Mouse (Mus musculus): ENCODE results near the gene Smim24. TPM values are rescaled to one million over a fixed set of nuclear protein-coding genes. Genes with fewer than 3 reads are reported as not detected.
A peak's percentile ranks its signal among the peaks of the same experiment; 100 is the strongest.

Smim24 gene
- polyA plus RNA-seq, 1 experiment from 2014 or later = 1,233 TPM

DNA sequence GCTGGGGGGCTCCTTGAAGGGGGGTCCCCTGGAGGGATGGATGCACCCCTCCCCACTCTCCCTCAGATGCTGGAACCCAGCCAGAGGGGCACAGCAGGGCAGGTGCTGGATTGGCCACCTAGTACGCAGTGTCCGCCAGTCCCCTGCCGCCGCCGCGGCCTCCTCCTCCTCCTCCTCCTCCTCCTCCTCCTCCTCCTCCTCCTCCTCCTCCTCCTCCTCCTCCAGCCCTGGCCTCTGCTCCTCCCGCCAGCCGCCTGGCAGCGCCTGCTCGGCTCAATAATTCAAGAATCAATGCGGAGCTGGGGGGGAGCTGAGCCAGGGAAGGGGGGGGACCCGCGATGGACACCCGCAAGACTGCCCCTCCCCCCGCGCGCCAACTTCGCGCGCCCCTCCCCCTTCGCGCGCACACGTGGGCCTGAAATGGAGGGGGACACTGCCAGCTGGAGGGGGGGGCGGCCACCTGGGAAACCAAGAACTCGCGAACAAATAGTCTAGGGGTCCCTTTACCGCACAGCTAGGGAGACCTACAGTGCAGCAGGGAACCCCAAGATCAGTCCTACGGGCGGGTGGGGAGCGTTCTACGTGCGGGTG lies 33.3 kb downstream of the Smim24 start:
- 3% methylated on average over 22 of the region's 33 CpGs for WGBS
- Histone ChIP-seq H3K27ac (ENCODE audit: low read depth, low read length) (no peak overlapping the region), H3K36me3 (ENCODE audit: control insufficient read depth, insufficient read depth) (no peaks in the 10 kb centered on the region), H3K4me2 (replicated peaks; ENCODE audit: low read depth) (peak overlapping the region; percentile 72), H3K9ac (ENCODE audit: low read depth, low read length) (peak overlapping the region; percentile 44), H3K9me3 (ENCODE audit: control insufficient read depth) (no peaks in the 10 kb centered on the region), H3K4me3 (ENCODE audit: low read depth, low read length) (peak overlapping the region; percentile 50), H3K4me1 (replicated peaks; ENCODE audit: control insufficient read depth, insufficient read depth, low read length) (0 out of 2 replicates have a peak, but pooled peaks cover 4% of the 10 kb centered on the region), H3K27me3 (replicated peaks; ENCODE audit: control insufficient read depth, insufficient read depth, low read length) (peaks cover 20% of the 10 kb centered on the region)
- TF ChIP-seq CTCF (IDR thresholded peaks at IDR 0.05; ENCODE audit: low read depth) = no peak
- no peak for ATAC-seq

DNA sequence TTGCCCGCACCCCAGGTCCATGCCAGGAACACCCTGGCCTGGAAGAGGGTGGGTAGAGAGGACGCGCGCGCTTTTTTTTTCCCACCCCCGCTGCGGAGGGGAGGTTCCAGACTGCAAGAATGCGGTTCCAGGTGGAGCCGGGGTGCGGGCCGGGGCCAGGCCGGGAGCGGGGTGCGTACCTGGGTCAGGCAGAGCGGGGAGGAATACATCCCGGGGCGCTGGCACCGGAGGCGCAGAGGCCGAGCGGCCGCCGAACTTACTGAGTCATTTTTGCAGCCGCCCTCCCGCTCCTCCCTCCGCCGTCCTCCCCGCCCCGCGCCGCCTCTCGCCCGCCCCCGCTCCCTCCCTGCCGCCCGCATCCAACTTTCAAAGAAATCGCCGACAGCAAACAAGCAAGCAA lies 34.0 kb downstream of the Smim24 start:
- no peak for ATAC-seq
- peaks cover 23% of the 10 kb centered on the region for H3K27me3 ChIP-seq (replicated peaks; ENCODE audit: control insufficient read depth, insufficient read depth, low read length)
- H3K4me2 ChIP-seq (replicated peaks; ENCODE audit: low read depth) = peak overlapping the region; percentile 72
- no peaks in the 10 kb centered on the region for H3K36me3 ChIP-seq (ENCODE audit: control insufficient read depth, insufficient read depth)
- H3K4me1 ChIP-seq (replicated peaks; ENCODE audit: control insufficient read depth, insufficient read depth, low read length) = 0 out of 2 replicates have a peak, but pooled peaks cover 4% of the 10 kb centered on the region
- TF ChIP-seq CTCF (IDR thresholded peaks at IDR 0.05; ENCODE audit: low read depth) = no peak
- peak overlapping the region; percentile 50 for H3K4me3 ChIP-seq (ENCODE audit: low read depth, low read length)
- under 1% methylated on average over 33 of the region's 38 CpGs for WGBS
- no peak overlapping the region for H3K27ac ChIP-seq (ENCODE audit: low read depth, low read length)
- H3K9ac ChIP-seq (ENCODE audit: low read depth, low read length) = peak overlapping the region; percentile 44
- no peaks in the 10 kb centered on the region for H3K9me3 ChIP-seq (ENCODE audit: control insufficient read depth)

DNA sequence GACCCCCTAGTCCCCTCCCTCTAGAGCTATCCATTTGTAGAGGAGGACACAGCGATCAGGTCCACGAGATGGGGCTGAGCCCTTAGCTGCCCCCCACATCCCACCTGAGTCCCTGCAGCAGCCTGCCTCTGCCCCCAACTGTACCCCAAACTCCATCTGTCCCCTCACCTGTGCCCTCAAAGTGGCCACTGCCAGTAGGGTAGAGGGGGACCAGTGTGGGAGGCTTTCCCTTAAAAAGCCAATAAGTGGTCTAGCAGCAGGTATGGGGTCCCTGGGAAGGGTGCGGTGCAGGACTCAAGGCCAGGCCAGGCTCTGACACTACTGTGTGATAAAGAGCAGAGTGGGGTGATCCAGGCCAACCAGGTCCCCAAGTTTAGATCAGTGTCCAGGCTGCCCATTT lies 34.5 kb downstream of the Smim24 start:
- Histone ChIP-seq H3K4me3 (ENCODE audit: low read depth, low read length) (peak overlapping the region; percentile 50), H3K9ac (ENCODE audit: low read depth, low read length) (0 out of 2 replicates have a peak overlapping the region, but pooled peaks have one; percentile 44), H3K27ac (ENCODE audit: low read depth, low read length) (no peak overlapping the region), H3K27me3 (replicated peaks; ENCODE audit: control insufficient read depth, insufficient read depth, low read length) (peaks cover 23% of the 10 kb centered on the region), H3K36me3 (ENCODE audit: control insufficient read depth, insufficient read depth) (no peaks in the 10 kb centered on the region), H3K9me3 (ENCODE audit: control insufficient read depth) (no peaks in the 10 kb centered on the region), H3K4me2 (replicated peaks; ENCODE audit: low read depth) (peak overlapping the region; percentile 72), H3K4me1 (replicated peaks; ENCODE audit: control insufficient read depth, insufficient read depth, low read length) (0 out of 2 replicates have a peak, but pooled peaks cover 4% of the 10 kb centered on the region)
- WGBS = 42% methylated on average over 3 of the region's 3 CpGs
- TF ChIP-seq CTCF (IDR thresholded peaks at IDR 0.05; ENCODE audit: low read depth) = no peak
- ATAC-seq = no peak

DNA sequence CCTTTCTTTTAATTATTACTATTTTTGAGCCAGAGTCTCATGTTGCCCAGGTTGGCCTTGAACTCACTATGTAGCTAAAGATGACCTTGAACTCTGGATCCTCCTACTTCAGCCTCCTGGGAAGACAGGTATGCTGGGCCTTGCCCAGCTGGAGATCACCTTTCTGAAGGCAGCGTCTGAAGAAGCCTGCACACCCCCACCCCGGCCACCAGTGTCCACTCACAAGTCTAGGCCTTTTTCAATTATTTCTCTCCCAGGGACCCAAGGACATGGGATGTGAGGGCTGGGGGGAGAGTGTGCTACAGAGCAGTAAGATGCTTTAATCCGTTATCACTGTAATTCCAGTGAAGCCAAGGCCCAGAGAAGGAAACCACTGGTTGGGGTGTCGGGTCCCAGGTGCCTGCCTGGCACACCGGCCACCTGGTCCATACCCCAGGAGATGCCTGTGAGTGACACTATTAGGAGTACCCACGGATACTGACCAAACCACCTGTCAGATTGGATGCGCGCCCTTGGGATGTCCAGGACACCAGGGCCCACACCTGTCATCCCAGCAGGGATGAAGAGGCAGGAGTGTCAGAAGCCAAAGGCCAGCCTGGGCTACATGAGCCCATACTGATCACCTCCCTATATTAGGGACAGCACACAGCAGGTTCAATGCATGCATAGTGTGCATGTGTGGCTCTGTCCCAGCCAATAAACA lies 35.1 kb downstream of the Smim24 start:
- Histone ChIP-seq H3K4me2 (replicated peaks; ENCODE audit: low read depth) (no peak overlapping the region), H3K4me3 (ENCODE audit: low read depth, low read length) (no peak overlapping the region), H3K4me1 (replicated peaks; ENCODE audit: control insufficient read depth, insufficient read depth, low read length) (0 out of 2 replicates have a peak, but pooled peaks cover 4% of the 10 kb centered on the region), H3K27me3 (replicated peaks; ENCODE audit: control insufficient read depth, insufficient read depth, low read length) (peaks cover 23% of the 10 kb centered on the region), H3K9ac (ENCODE audit: low read depth, low read length) (no peak overlapping the region), H3K27ac (ENCODE audit: low read depth, low read length) (no peak overlapping the region), H3K9me3 (ENCODE audit: control insufficient read depth) (no peaks in the 10 kb centered on the region), H3K36me3 (ENCODE audit: control insufficient read depth, insufficient read depth) (no peaks in the 10 kb centered on the region)
- WGBS = 91% methylated on average over 8 of the region's 8 CpGs
- TF ChIP-seq CTCF (IDR thresholded peaks at IDR 0.05; ENCODE audit: low read depth) = no peak
- ATAC-seq = no peak

DNA sequence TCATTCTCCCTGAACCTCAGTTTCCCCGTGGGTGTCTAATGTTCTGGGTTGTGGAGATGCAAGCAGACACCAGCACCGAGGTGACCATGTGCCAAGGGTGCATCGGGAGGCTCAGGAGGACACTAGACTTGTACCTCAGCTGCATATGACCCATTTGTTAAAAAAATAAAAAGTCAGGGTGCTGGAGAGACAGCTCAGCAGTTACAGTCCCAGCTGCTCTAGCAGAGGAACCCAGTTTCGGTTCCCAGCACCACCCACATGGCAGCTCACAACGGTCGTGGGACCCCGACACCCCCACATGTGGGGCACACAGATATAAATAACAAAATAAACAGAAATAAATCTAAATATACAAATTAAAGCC lies 35.6 kb downstream of the Smim24 start:
- no peak overlapping the region for H3K9ac ChIP-seq (ENCODE audit: low read depth, low read length)
- no peaks in the 10 kb centered on the region for H3K9me3 ChIP-seq (ENCODE audit: control insufficient read depth)
- WGBS = 92% methylated on average over 7 of the region's 7 CpGs
- no peak for TF ChIP-seq CTCF (IDR thresholded peaks at IDR 0.05; ENCODE audit: low read depth)
- no peaks in the 10 kb centered on the region for H3K36me3 ChIP-seq (ENCODE audit: control insufficient read depth, insufficient read depth)
- H3K4me3 ChIP-seq (ENCODE audit: low read depth, low read length) = no peak overlapping the region
- 0 out of 2 replicates have a peak, but pooled peaks cover 4% of the 10 kb centered on the region for H3K4me1 ChIP-seq (replicated peaks; ENCODE audit: control insufficient read depth, insufficient read depth, low read length)
- peaks cover 23% of the 10 kb centered on the region for H3K27me3 ChIP-seq (replicated peaks; ENCODE audit: control insufficient read depth, insufficient read depth, low read length)
- ATAC-seq = no peak
- no peak overlapping the region for H3K4me2 ChIP-seq (replicated peaks; ENCODE audit: low read depth)
- no peak overlapping the region for H3K27ac ChIP-seq (ENCODE audit: low read depth, low read length)

DNA sequence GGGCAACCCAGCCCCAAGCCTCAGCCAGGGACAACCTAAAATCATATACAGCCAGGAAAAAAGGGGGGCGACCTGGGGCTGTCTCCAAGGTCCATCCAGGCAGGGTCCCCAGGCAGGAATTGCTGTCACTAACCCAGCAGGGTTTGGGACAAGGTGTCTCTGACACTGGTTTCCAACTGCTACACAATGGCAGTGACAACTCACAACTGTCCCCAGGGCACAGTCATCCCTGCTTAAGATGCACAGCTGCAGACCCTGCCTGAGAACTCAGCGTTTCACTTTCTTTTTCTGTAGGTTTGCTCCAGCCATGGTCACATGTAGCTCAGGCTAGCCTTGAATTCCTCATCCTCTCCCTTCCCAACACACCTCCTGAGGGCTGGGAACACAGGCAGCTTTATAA lies 36.2 kb downstream of the Smim24 start:
- no peaks in the 10 kb centered on the region for H3K36me3 ChIP-seq (ENCODE audit: control insufficient read depth, insufficient read depth)
- no peak overlapping the region for H3K4me3 ChIP-seq (ENCODE audit: low read depth, low read length)
- no peak for ATAC-seq
- no peaks in the 10 kb centered on the region for H3K9me3 ChIP-seq (ENCODE audit: control insufficient read depth)
- no peak overlapping the region for H3K9ac ChIP-seq (ENCODE audit: low read depth, low read length)
- 0 out of 2 replicates have a peak overlapping the region, but pooled peaks have one; percentile 87 for H3K27ac ChIP-seq (ENCODE audit: low read depth, low read length)
- 0 out of 2 replicates have a peak, but pooled peaks cover 4% of the 10 kb centered on the region for H3K4me1 ChIP-seq (replicated peaks; ENCODE audit: control insufficient read depth, insufficient read depth, low read length)
- no peak for TF ChIP-seq CTCF (IDR thresholded peaks at IDR 0.05; ENCODE audit: low read depth)
- 45% methylated on average over 2 of the region's 2 CpGs for WGBS
- peak overlapping the region; percentile 97 for H3K4me2 ChIP-seq (replicated peaks; ENCODE audit: low read depth)
- H3K27me3 ChIP-seq (replicated peaks; ENCODE audit: control insufficient read depth, insufficient read depth, low read length) = peaks cover 19% of the 10 kb centered on the region

Data from intestine, postnatal 0 days (tissue).